Mouse (Mus musculus): ENCODE data around the gene Xndc1.
"Not testable (repeated sequence)": the region's sequence is repeated elsewhere in the genome, so short reads cannot be mapped to it uniquely, and the experiment has no call there.

The Xndc1 gene

GRCm38 (mm10) chr7:102065046-102065891 lies at the start of gene Xndc1, which contains the start of the genes Rnf121 and Xntrpc:
Gene Xndc1 (plus strand): TSS chr7:102065511.
Gene Rnf121 (minus strand): TSS chr7:102065469.
Gene Xntrpc (plus strand): TSS chr7:102065713.
- DNase-seq (ENCODE audit: low read depth), result peak; percentile 89

- no peak for DNase-seq (ENCODE audit: low read depth)
Measured at GRCm38 (mm10) chr7:102016936-102017335, 48.4 kb upstream of the Xndc1 start.

GRCm38 (mm10) chr7:102017452-102017851 lies 47.9 kb upstream of the Xndc1 start:
- DNase-seq (ENCODE audit: low read depth), result no peak

GRCm38 (mm10) chr7:102018034-102018433 lies 47.3 kb upstream of the Xndc1 start:
- DNase-seq (ENCODE audit: low read depth), result no peak

GRCm38 (mm10) chr7:102018590-102018989 lies 46.7 kb upstream of the Xndc1 start, which contains the start of gene Il18bp:
Gene Il18bp (minus strand): TSS chr7:102018690.
- no peak for DNase-seq (ENCODE audit: low read depth)

- DNase-seq (ENCODE audit: low read depth), result no peak
Measured at GRCm38 (mm10) chr7:102019362-102019761, 45.9 kb upstream of the Xndc1 start.

GRCm38 (mm10) chr7:102020934-102021333 lies 44.4 kb upstream of the Xndc1 start:
- DNase-seq (ENCODE audit: low read depth), result not testable (repeated sequence)

GRCm38 (mm10) chr7:102023821-102024220 lies 41.5 kb upstream of the Xndc1 start:
- no peak for DNase-seq (ENCODE audit: low read depth)

- no peak for DNase-seq (ENCODE audit: low read depth)
Measured at GRCm38 (mm10) chr7:102025187-102026119, 39.9 kb upstream of the Xndc1 start.

GRCm38 (mm10) chr7:102034904-102035303 lies 30.4 kb upstream of the Xndc1 start:
- DNase-seq (ENCODE audit: low read depth), result no peak

- no peak for DNase-seq (ENCODE audit: low read depth)
Measured at GRCm38 (mm10) chr7:102035534-102035933, 29.8 kb upstream of the Xndc1 start.

GRCm38 (mm10) chr7:102037318-102037717 lies 28.0 kb upstream of the Xndc1 start:
- no peak for DNase-seq (ENCODE audit: low read depth)

GRCm38 (mm10) chr7:102042314-102042713 lies 23.0 kb upstream of the Xndc1 start:
- no peak for DNase-seq (ENCODE audit: low read depth)

GRCm38 (mm10) chr7:102048524-102048923 lies 16.8 kb upstream of the Xndc1 start:
- not testable (repeated sequence) for DNase-seq (ENCODE audit: low read depth)

- DNase-seq (ENCODE audit: low read depth), result no peak
Measured at GRCm38 (mm10) chr7:102061353-102061752, 4.0 kb upstream of the Xndc1 start.

GRCm38 (mm10) chr7:102062203-102062602 lies 3.1 kb upstream of the Xndc1 start:
- DNase-seq (ENCODE audit: low read depth), result no peak

- DNase-seq (ENCODE audit: low read depth), result no peak
Measured at GRCm38 (mm10) chr7:102063891-102064290, 1.4 kb upstream of the Xndc1 start.

- no peak for DNase-seq (ENCODE audit: low read depth)
Measured at GRCm38 (mm10) chr7:102064655-102065045, 661 bp upstream of the Xndc1 start.

- no peak for DNase-seq (ENCODE audit: low read depth)
Measured at GRCm38 (mm10) chr7:102066363-102066762, 1.1 kb downstream of the Xndc1 start.

GRCm38 (mm10) chr7:102076714-102077296 lies 11.5 kb downstream of the Xndc1 start:
- no peak for DNase-seq (ENCODE audit: low read depth)

GRCm38 (mm10) chr7:102078517-102078916 lies 13.2 kb downstream of the Xndc1 start:
- peak; percentile 36 for DNase-seq (ENCODE audit: low read depth)

GRCm38 (mm10) chr7:102080311-102080710 lies 15.0 kb downstream of the Xndc1 start:
- DNase-seq (ENCODE audit: low read depth), result no peak

All from fibroblast of lung, adult 2 months (primary cell).